Mouse (Mus musculus) G1E (cell line): ENCODE measurements around the gene Tubb4b. TPM values are rescaled to one million over a fixed set of nuclear protein-coding genes. Genes with fewer than 3 reads are reported as not detected.

Source experiments
- ATAC-seq: 2 replicates; pipeline ENCODE4 v1.8.0; 2016; ENCODE audit warnings: mild to moderate bottlenecking; ENCODE audit not compliant: insufficient number of reproducible peaks, poor library complexity, low FRiP score, severe bottlenecking; ENCODE audit errors: extremely low read depth
- DNase-seq: peaks from one replicate; pipeline ENCODE4 v3.0.0; 2012; ENCODE audit warnings: low spot score
- H3K27me3 ChIP-seq: 2 replicates; pipeline ENCODE4 v1.6.1; 2012; ENCODE audit warnings: mild to moderate bottlenecking, low read length, inconsistent platforms; ENCODE audit not compliant: insufficient read depth
- H3K36me3 ChIP-seq: replicated peaks from 2 replicates; pipeline ENCODE3; 2012; ENCODE audit warnings: mild to moderate bottlenecking, inconsistent platforms
- H3K4me1 ChIP-seq: 2 replicates; pipeline ENCODE4 v1.6.1; 2012; ENCODE audit warnings: low read depth, low read length, inconsistent platforms, mixed read lengths; ENCODE audit not compliant: insufficient read depth
- H3K4me3 ChIP-seq: 2 replicates; pipeline ENCODE4 v1.5.1; 2012; ENCODE audit warnings: low read depth, mild to moderate bottlenecking, inconsistent platforms, low read length, moderate library complexity, mixed read lengths
- H3K9me3 ChIP-seq: replicated peaks from 2 replicates; pipeline ENCODE4 v1.6.1; 2012; ENCODE audit warnings: inconsistent platforms
- CTCF ChIP-seq: IDR thresholded peaks from 2 replicates; pipeline ENCODE4 v1.5.1; 2012; ENCODE audit warnings: low read depth, low read length, inconsistent platforms, mixed read lengths
- GATA1 ChIP-seq: IDR thresholded peaks from 2 replicates; pipeline ENCODE4 v1.6.1; 2012; ENCODE audit warnings: borderline replicate concordance, low read length, inconsistent platforms, mixed read lengths
- GATA2 ChIP-seq: IDR thresholded peaks from 2 replicates; pipeline ENCODE4 v1.6.1; 2012; ENCODE audit warnings: low read depth, low read length, inconsistent platforms, borderline replicate concordance
- POLR2AphosphoS5 ChIP-seq: IDR thresholded peaks from 2 replicates; pipeline ENCODE4 v1.6.1; 2012; ENCODE audit warnings: low read depth, low read length, inconsistent platforms; ENCODE audit not compliant: insufficient replicate concordance
- TAL1 ChIP-seq: conservative IDR thresholded peaks from 2 replicates; pipeline ENCODE4 v1.6.1; 2012; ENCODE audit warnings: low read depth, low read length, inconsistent platforms, mixed read lengths
- polyA plus RNA-seq: library from polyadenylated mRNA; stranded (reverse); fragments of >175 nt; gene quantifications from 2 replicates; pipeline ENCODE4 v1.2.3, GENCODE M21; 2012
- total RNA-seq, 2 experiments: library from RNA; stranded (forward) in 1 of 2; stranded (reverse) in 1 of 2; fragments of 200-1000 nt in 1 of 2; fragments of >200 nt in 1 of 2; fragmentation: Nextera tagmentation in 1 of 2; gene quantifications; 2 replicates each; pipeline ENCODE4 v1.2.3; 2014 to 2017

The Tubb4b gene
- total and polyA plus RNA-seq, 3 experiments = 427 to 799 (median 639) TPM

- H3K4me1 ChIP-seq = peaks cover 97% of the 10 kb centered on the region
- DNase-seq (no peak), ATAC-seq (no peak)
- peaks cover 2% of the 10 kb centered on the region for H3K36me3 ChIP-seq
- peaks cover 41% of the 10 kb centered on the region for H3K27me3 ChIP-seq
- TF ChIP-seq POLR2AphosphoS5 (no peak), GATA2 (no peak), CTCF (no peak), GATA1 (no peak), TAL1 (no peak)
- peak within 1 kb of the TSS; percentile 18; the same call in 1 of the 2 replicates for H3K4me3 ChIP-seq
- H3K9me3 ChIP-seq = no peaks in the 10 kb centered on the region
These were observed 12.1 kb upstream of the Tubb4b start, which contains the start of gene Rnf224 for GRCm38 (mm10) chr2:25236614-25237013. Gene Rnf224 (minus strand): TSS chr2:25236787.

GRCm38 (mm10) chr2:25234551-25235220, 10.2 kb upstream of the Tubb4b start:
- ATAC-seq = no peak
- peaks cover 97% of the 10 kb centered on the region for H3K4me1 ChIP-seq
- H3K4me3 ChIP-seq = peak overlapping the region; percentile 61; the same call in 1 of the 2 replicates
- DNase-seq = no peak
- no peak for TF ChIP-seq TAL1
- TF ChIP-seq GATA2 = no peak
- TF ChIP-seq GATA1 = no peak
- TF ChIP-seq CTCF = no peak
- no peak for TF ChIP-seq POLR2AphosphoS5
- no peaks in the 10 kb centered on the region for H3K9me3 ChIP-seq
- H3K27me3 ChIP-seq = peaks cover 52% of the 10 kb centered on the region
- H3K36me3 ChIP-seq = peaks cover 4% of the 10 kb centered on the region

DNA sequence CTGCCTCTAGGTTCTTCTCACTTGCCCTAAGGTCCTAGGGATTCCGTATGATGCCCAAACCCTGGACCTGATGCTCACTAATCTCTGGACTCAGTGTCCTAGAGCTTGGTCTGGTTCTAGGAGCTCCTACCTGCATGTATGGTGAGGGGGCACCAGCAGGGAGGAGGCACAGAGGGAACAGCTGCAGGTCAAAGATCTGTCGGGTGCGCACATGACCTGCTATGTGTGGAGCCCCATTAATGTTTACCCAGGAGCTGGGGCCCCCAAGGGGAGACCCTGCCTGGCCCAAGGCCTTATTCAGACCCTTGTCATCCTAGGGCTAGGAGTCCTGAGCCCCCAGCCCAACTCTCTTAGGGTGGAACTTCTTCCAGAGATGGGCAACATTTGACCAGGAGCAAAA, 9.5 kb upstream of the Tubb4b start, which contains the start of gene Slc34a3:
TSS of gene Slc34a3 (minus strand) at position 315 of the 400 bp plus-strand sequence.
- ATAC-seq = no peak

GRCm38 (mm10) chr2:25233421-25233820, 8.9 kb upstream of the Tubb4b start:
- DNase-seq (peak; percentile 82), ATAC-seq (peak; percentile 64)
- TF ChIP-seq GATA2 (no peak), POLR2AphosphoS5 (no peak), GATA1 (no peak), CTCF (no peak), TAL1 (peak; percentile 89)
- peaks cover 44% of the 10 kb centered on the region for H3K27me3 ChIP-seq
- peaks cover 4% of the 10 kb centered on the region for H3K36me3 ChIP-seq
- H3K4me3 ChIP-seq = peak overlapping the region; percentile 61; the same call in 1 of the 2 replicates
- peaks cover 99% of the 10 kb centered on the region for H3K4me1 ChIP-seq
- no peaks in the 10 kb centered on the region for H3K9me3 ChIP-seq

More for the DNA sequence above, 9.5 kb upstream of the Tubb4b start, which contains the start of gene Slc34a3:
- no peak for DNase-seq
- Histone ChIP-seq H3K4me1 (peaks cover 97% of the 10 kb centered on the region), H3K9me3 (no peaks in the 10 kb centered on the region), H3K4me3 (peak within 1 kb of the TSS; percentile 61; the same call in 1 of the 2 replicates), H3K36me3 (peaks cover 4% of the 10 kb centered on the region), H3K27me3 (peaks cover 48% of the 10 kb centered on the region)
- no peak for TF ChIP-seq CTCF
- no peak for TF ChIP-seq GATA1
- no peak for TF ChIP-seq GATA2
- no peak for TF ChIP-seq POLR2AphosphoS5
- TF ChIP-seq TAL1 = no peak

DNA sequence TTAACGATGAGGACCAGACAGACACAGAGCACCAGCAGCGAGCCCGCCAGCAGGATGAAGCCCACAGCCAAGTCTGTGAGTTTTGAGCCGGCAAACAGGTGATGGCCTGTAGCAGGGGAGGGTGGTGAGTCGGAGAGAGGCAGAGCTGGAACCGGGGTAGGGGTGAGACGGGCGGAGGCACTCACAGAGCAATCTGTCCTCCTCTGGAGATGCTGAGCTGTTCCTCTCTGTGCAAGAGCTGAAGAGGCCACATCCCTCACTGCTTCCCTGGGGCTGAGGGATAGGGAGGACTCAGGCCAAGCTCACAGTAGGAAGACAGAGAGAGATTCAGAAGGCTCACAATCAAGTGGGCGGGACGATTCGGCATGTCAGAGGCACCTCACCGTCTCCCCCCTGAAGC, 6.5 kb upstream of the Tubb4b start:
- ATAC-seq = no peak
- TF ChIP-seq TAL1 (no peak), POLR2AphosphoS5 (no peak), CTCF (no peak), GATA1 (no peak), GATA2 (no peak)
- Histone ChIP-seq H3K27me3 (peaks cover 26% of the 10 kb centered on the region), H3K4me3 (peak overlapping the region; percentile 0; the same call in 1 of the 2 replicates), H3K9me3 (no peaks in the 10 kb centered on the region), H3K36me3 (peaks cover 7% of the 10 kb centered on the region), H3K4me1 (peaks cover 97% of the 10 kb centered on the region)
- no peak for DNase-seq

DNA sequence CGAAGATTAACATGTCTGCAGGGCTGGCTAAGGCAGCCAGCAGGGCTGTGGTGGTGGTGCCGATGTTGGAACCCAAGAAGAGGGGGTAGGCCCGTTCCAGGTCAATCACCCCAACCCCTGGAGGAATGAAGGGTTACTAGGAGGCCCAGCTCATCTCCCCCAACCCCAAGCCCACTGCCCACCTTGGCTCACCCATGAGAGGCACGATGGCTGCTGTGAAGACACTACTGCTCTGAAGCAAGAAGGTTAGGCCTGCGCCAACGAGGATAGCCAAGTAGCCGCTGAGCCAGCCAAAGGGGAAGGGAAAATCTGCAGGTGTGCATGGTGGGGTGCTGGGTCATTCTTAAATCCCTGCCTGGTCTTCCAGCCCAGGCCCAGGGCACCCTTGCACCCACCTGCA, 6.1 kb upstream of the Tubb4b start:
- no peak for DNase-seq
- no peak for ATAC-seq
- Histone ChIP-seq H3K36me3 (peaks cover 7% of the 10 kb centered on the region), H3K9me3 (no peaks in the 10 kb centered on the region), H3K4me1 (peaks cover 97% of the 10 kb centered on the region), H3K27me3 (peaks cover 22% of the 10 kb centered on the region), H3K4me3 (no peak overlapping the region)
- TF ChIP-seq POLR2AphosphoS5 (no peak), TAL1 (no peak), CTCF (no peak), GATA2 (no peak), GATA1 (no peak)
